Mouse (Mus musculus): ENCODE measurements at regions not wholly inside any gene's neighbourhood (a gene's known extent, or its start where the extent isn't known, plus 50 kb on each side); places are given as distances from the start of the nearest gene placed in this dataset.

DNA sequence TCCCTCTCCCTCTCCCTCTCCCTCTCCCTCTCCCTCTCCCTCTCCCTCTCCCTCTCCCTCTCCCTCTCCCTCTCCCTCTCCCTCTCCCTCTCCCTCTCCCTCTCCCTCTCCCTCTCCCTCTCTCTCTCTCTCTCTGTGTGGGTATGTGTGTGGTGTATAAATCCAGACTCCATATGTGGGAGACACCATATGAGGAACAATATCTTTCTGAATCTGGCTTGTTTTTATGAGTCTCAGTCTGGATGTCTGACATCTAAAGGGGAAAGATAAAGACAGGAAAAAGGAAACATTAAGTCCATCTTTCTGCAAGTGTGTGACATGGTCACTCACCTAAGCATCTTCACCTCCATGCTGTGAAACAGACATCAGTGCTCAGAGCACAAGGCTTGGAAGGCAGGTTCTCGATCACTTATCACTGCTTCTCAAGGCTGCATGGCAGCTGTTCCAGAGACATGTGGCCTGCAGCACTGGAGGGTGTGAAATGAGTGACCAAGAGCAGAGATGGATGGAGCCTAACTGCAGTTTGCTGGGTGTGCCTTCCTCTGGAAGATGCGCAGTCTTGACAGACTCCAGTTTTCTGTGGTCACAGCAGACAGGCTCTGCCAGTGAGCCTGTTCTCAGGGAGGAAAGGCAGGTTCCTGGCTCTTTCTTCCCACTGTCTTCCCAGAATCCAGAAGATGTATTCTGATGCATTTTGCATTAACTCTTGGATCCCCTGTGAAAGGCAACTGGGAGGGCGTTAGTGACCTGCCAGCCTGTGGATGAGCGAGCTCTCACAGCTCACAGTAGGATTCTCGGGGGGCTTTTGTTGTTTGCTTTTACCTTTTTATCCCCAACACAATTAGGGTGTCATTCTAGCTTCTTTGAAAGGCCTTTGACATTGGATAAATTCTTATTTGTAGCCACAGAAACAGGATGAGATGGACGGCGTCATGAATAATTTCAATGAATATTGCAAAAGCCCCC, 147.9 kb downstream of the Mex3b start:
- 29% methylated on average over 7 of the region's 7 CpGs for WGBS
- H3K27ac ChIP-seq (ENCODE audit: low read depth, low read length): peak overlapping the region; percentile 48; the same call in 1 of the 2 replicates
- no peak overlapping the region for H3K4me2 ChIP-seq (replicated peaks; ENCODE audit: low read depth, low read length)
- ATAC-seq (ENCODE audit: low FRiP score) (peak; percentile 63; the same call in 1 of the 2 replicates), DNase-seq (ENCODE audit: low spot score) (peak; percentile 34)
- H3K27me3 ChIP-seq (ENCODE audit: control insufficient read depth, insufficient read depth, low read length): no peaks in the 10 kb centered on the region
- no peak overlapping the region for H3K9ac ChIP-seq (ENCODE audit: low read depth, low read length)
- H3K36me3 ChIP-seq (ENCODE audit: control insufficient read depth, insufficient read depth, low read length): no peaks in the 10 kb centered on the region
- H3K4me1 ChIP-seq (replicated peaks; ENCODE audit: control insufficient read depth, insufficient read depth, low read length): no peaks in the 10 kb centered on the region
- no peaks in the 10 kb centered on the region for H3K9me3 ChIP-seq (ENCODE audit: control insufficient read depth, low read length)
- H3K4me3 ChIP-seq (ENCODE audit: low read depth, low read length): no peak overlapping the region

DNA sequence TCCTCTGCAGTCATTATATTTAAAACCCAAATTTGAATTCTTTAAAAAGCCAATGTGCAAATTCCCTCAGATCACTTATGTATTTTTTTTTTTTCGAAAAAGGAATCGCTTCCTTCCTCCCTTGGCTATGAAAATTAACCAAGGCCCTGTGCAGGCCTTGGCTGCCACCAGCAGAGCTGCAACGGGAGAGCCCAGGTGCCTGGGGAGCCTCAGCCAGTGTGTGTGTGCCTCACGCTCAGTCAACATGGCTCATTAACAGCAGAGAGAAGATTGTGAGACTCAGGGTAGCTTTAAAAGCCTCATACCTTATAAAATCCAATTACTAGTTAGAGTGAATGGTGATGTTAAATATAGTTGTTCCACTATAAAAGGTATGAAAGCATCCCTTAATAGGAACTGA, 148.6 kb downstream of the Mex3b start:
- Histone ChIP-seq H3K9ac (ENCODE audit: low read depth, low read length) (no peak overlapping the region), H3K4me2 (replicated peaks; ENCODE audit: low read depth, low read length) (no peak overlapping the region), H3K36me3 (ENCODE audit: control insufficient read depth, insufficient read depth, low read length) (no peaks in the 10 kb centered on the region), H3K27ac (ENCODE audit: low read depth, low read length) (no peak overlapping the region), H3K9me3 (ENCODE audit: control insufficient read depth, low read length) (no peaks in the 10 kb centered on the region), H3K27me3 (ENCODE audit: control insufficient read depth, insufficient read depth, low read length) (no peaks in the 10 kb centered on the region), H3K4me1 (replicated peaks; ENCODE audit: control insufficient read depth, insufficient read depth, low read length) (no peaks in the 10 kb centered on the region), H3K4me3 (ENCODE audit: low read depth, low read length) (no peak overlapping the region)
- DNase-seq (ENCODE audit: low spot score) (peak; percentile 14), ATAC-seq (ENCODE audit: low FRiP score) (peak; percentile 60; the same call in 1 of the 2 replicates)
- 28% methylated on average over 4 of the region's 4 CpGs for WGBS

DNA sequence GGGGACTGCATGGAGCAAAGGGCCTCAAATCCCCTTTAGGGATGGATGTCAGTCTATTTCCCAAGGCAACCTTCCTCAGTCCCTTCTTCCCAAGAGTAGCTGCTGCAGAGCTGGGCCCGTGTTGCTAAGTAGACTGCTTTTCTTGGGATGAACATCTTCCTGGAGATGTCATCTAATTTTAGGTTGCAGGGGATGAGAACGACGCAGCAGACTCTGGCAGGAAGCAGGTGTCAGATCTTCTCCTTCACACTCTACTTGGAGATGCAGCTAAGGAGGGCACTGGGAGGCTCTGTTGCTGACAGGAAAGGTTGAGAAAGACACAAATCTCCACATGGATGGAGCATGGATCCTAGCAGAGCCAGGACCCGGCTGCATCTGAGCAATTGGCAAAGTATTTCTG, 149.4 kb downstream of the Mex3b start:
- DNase-seq (ENCODE audit: low spot score): no peak
- WGBS: 77% methylated on average over 4 of the region's 4 CpGs
- Histone ChIP-seq H3K4me3 (ENCODE audit: low read depth, low read length) (no peak overlapping the region), H3K9ac (ENCODE audit: low read depth, low read length) (no peak overlapping the region), H3K9me3 (ENCODE audit: control insufficient read depth, low read length) (no peaks in the 10 kb centered on the region), H3K27me3 (ENCODE audit: control insufficient read depth, insufficient read depth, low read length) (no peaks in the 10 kb centered on the region), H3K36me3 (ENCODE audit: control insufficient read depth, insufficient read depth, low read length) (no peaks in the 10 kb centered on the region), H3K4me2 (replicated peaks; ENCODE audit: low read depth, low read length) (no peak overlapping the region), H3K4me1 (replicated peaks; ENCODE audit: control insufficient read depth, insufficient read depth, low read length) (no peaks in the 10 kb centered on the region), H3K27ac (ENCODE audit: low read depth, low read length) (no peak overlapping the region)
- ATAC-seq (ENCODE audit: low FRiP score): no peak

DNA sequence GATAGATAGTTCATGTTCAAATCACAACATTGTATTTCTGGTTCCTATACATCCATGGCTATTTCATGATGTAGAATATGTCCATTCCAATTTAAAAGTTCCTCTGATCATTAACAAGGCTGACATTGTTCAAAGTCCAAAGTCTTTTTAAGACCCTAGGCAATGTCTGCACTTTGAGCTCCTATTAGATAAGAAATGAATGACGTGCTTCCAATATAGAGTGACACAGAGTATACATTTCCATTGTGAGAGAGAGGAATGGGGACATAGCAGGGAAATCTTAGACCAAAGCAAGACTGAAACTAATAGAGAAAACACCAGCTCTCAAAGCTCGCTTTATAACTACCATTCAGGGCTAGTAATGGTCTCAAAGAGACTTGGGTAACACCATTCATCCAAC, 153.5 kb downstream of the Mex3b start:
- ATAC-seq (ENCODE audit: low FRiP score) (no peak), DNase-seq (ENCODE audit: low spot score) (no peak)
- Histone ChIP-seq H3K27me3 (ENCODE audit: control insufficient read depth, insufficient read depth, low read length) (no peaks in the 10 kb centered on the region), H3K4me2 (replicated peaks; ENCODE audit: low read depth, low read length) (no peak overlapping the region), H3K36me3 (ENCODE audit: control insufficient read depth, insufficient read depth, low read length) (no peaks in the 10 kb centered on the region), H3K4me1 (replicated peaks; ENCODE audit: control insufficient read depth, insufficient read depth, low read length) (no peaks in the 10 kb centered on the region), H3K9ac (ENCODE audit: low read depth, low read length) (no peak overlapping the region), H3K27ac (ENCODE audit: low read depth, low read length) (no peak overlapping the region), H3K4me3 (ENCODE audit: low read depth, low read length) (no peak overlapping the region), H3K9me3 (ENCODE audit: control insufficient read depth, low read length) (no peaks in the 10 kb centered on the region)
- WGBS: 85% methylated on average over 2 of the region's 2 CpGs

DNA sequence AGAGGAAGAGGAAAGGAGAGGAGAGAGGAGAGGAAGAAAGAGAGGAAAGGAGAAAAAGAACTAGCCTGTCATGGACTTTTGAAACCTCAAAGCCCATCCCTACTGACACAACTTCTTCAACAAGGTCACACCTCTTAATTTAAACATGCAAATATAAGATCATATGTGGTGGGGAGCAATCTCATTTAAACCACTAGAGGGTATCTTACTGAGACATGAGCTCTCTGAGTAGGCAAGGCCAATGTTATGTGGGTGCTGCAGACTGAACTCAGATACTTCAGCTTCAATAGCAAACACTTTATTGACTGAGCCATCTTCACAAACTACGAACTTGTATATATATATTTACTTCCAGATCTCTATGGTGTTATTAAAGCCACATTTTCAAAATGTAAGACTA, 156.9 kb downstream of the Mex3b start:
- H3K9ac ChIP-seq (ENCODE audit: low read depth, low read length): no peak overlapping the region
- no peaks in the 10 kb centered on the region for H3K27me3 ChIP-seq (ENCODE audit: control insufficient read depth, insufficient read depth, low read length)
- no peak for DNase-seq (ENCODE audit: low spot score)
- 88% methylated on average over 1 of the region's 1 CpGs for WGBS
- H3K4me2 ChIP-seq (replicated peaks; ENCODE audit: low read depth, low read length): no peak overlapping the region
- H3K4me3 ChIP-seq (ENCODE audit: low read depth, low read length): no peak overlapping the region
- no peaks in the 10 kb centered on the region for H3K4me1 ChIP-seq (replicated peaks; ENCODE audit: control insufficient read depth, insufficient read depth, low read length)
- H3K27ac ChIP-seq (ENCODE audit: low read depth, low read length): no peak overlapping the region
- no peak for ATAC-seq (ENCODE audit: low FRiP score)
- H3K36me3 ChIP-seq (ENCODE audit: control insufficient read depth, insufficient read depth, low read length): no peaks in the 10 kb centered on the region
- no peaks in the 10 kb centered on the region for H3K9me3 ChIP-seq (ENCODE audit: control insufficient read depth, low read length)

DNA sequence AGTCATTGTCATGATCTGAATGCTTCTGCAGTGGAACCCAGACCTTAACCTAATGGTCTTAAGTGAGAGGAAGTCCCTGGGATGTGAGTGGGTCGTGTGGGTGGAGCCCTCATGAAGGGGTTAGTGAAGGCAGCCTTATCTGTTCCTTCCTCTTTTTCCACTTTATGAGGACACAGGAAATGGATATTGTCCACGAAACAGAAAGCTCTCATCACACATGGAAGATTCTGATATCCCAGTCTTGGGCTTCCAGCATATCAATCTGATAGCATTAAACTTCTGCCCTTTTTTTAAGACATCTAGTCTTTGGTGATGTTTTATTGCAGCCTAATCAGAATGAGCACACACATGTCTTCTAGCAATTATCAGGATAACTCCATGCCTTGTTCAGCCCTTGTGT, 164.0 kb downstream of the Mex3b start:
- no peak overlapping the region for H3K4me2 ChIP-seq (replicated peaks; ENCODE audit: low read depth, low read length)
- H3K36me3 ChIP-seq (ENCODE audit: control insufficient read depth, insufficient read depth, low read length): no peaks in the 10 kb centered on the region
- DNase-seq (ENCODE audit: low spot score) (no peak), ATAC-seq (ENCODE audit: low FRiP score) (no peak)
- H3K27me3 ChIP-seq (ENCODE audit: control insufficient read depth, insufficient read depth, low read length): no peaks in the 10 kb centered on the region
- H3K9ac ChIP-seq (ENCODE audit: low read depth, low read length): no peak overlapping the region
- no peaks in the 10 kb centered on the region for H3K4me1 ChIP-seq (replicated peaks; ENCODE audit: control insufficient read depth, insufficient read depth, low read length)
- H3K27ac ChIP-seq (ENCODE audit: low read depth, low read length): no peak overlapping the region
- no peaks in the 10 kb centered on the region for H3K9me3 ChIP-seq (ENCODE audit: control insufficient read depth, low read length)
- H3K4me3 ChIP-seq (ENCODE audit: low read depth, low read length): no peak overlapping the region
- WGBS: 85% methylated on average over 2 of the region's 2 CpGs

DNA sequence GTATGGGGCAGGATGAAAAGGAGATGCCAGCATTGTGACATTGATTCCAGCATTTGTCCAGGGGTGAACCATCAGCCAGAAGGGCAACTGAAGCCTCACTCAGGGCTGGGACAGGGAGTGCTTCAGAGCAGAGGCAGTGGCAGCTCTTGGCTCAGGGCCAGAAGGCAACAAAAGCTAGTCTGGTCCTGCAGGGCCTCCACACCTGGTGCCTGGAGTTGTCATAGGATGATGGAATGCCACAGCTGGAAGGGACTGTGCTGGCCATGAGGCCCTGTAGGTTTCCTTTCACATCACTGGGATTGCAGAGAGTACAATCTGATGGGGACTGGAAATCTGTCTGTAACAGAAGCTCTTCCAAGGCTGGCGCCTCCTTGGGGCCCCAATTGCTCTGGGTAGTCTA, 164.9 kb downstream of the Mex3b start:
- H3K4me1 ChIP-seq (replicated peaks; ENCODE audit: control insufficient read depth, insufficient read depth, low read length): no peaks in the 10 kb centered on the region
- DNase-seq (ENCODE audit: low spot score): no peak
- H3K36me3 ChIP-seq (ENCODE audit: control insufficient read depth, insufficient read depth, low read length): no peaks in the 10 kb centered on the region
- no peaks in the 10 kb centered on the region for H3K27me3 ChIP-seq (ENCODE audit: control insufficient read depth, insufficient read depth, low read length)
- no peak overlapping the region for H3K9ac ChIP-seq (ENCODE audit: low read depth, low read length)
- H3K9me3 ChIP-seq (ENCODE audit: control insufficient read depth, low read length): no peaks in the 10 kb centered on the region
- no peak overlapping the region for H3K27ac ChIP-seq (ENCODE audit: low read depth, low read length)
- 90% methylated on average over 1 of the region's 1 CpGs for WGBS
- peak; percentile 33; the same call in 1 of the 2 replicates for ATAC-seq (ENCODE audit: low FRiP score)
- H3K4me3 ChIP-seq (ENCODE audit: low read depth, low read length): no peak overlapping the region
- no peak overlapping the region for H3K4me2 ChIP-seq (replicated peaks; ENCODE audit: low read depth, low read length)

DNA sequence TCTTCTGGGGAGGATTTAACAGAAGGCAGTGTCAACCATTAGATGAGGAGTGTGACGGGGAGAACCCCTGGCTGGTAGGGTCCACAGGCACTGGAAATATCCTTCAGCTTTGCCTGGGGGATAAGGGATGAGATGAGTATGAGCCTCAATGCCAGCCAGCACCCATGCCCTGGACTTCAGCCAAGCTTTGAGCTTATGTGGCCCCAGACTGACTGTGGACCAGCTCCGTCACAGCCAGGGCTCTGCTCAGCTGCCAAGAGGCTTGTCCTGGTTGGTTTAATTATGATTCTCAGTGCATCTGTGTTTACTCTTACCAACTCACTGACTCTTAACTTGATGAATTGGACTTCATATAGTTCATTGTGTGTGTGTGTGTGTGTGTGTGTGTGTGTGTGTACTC, 165.8 kb downstream of the Mex3b start:
- 91% methylated on average over 2 of the region's 2 CpGs for WGBS

DNA sequence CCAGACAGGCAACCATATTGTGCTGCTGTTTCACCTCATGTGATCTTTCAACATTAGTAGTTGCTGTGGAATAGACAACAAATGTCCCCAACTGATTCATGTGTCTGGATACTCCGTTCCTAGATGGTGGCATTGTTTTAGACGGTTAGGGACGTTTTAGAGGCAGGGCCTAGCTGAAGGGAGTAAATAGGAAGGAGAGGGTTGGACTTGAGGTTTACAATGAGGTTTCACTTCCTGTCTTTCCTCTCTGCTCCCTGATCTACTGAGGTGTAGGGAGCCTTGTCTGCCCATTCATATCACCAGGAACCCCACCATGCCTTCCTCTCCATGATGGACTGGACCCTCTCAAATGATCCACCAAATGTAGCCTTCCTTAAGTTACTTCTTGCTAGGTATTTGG, 168.1 kb downstream of the Mex3b start:
- ATAC-seq (ENCODE audit: low FRiP score) (no peak), DNase-seq (ENCODE audit: low spot score) (no peak)
- no peaks in the 10 kb centered on the region for H3K4me1 ChIP-seq (replicated peaks; ENCODE audit: control insufficient read depth, insufficient read depth, low read length)
- no peaks in the 10 kb centered on the region for H3K27me3 ChIP-seq (ENCODE audit: control insufficient read depth, insufficient read depth, low read length)
- WGBS: 93% methylated on average over 3 of the region's 3 CpGs
- H3K9me3 ChIP-seq (ENCODE audit: control insufficient read depth, low read length): no peaks in the 10 kb centered on the region
- H3K27ac ChIP-seq (ENCODE audit: low read depth, low read length): no peak overlapping the region
- no peaks in the 10 kb centered on the region for H3K36me3 ChIP-seq (ENCODE audit: control insufficient read depth, insufficient read depth, low read length)
- no peak overlapping the region for H3K4me3 ChIP-seq (ENCODE audit: low read depth, low read length)
- H3K4me2 ChIP-seq (replicated peaks; ENCODE audit: low read depth, low read length): no peak overlapping the region
- H3K9ac ChIP-seq (ENCODE audit: low read depth, low read length): no peak overlapping the region

More for the DNA sequence above, 165.8 kb downstream of the Mex3b start:
- no peak overlapping the region for H3K4me2 ChIP-seq (replicated peaks; ENCODE audit: low read depth, low read length)
- no peaks in the 10 kb centered on the region for H3K9me3 ChIP-seq (ENCODE audit: control insufficient read depth, low read length)
- DNase-seq (ENCODE audit: low spot score): no peak
- no peak for ATAC-seq (ENCODE audit: low FRiP score)
- no peak overlapping the region for H3K4me3 ChIP-seq (ENCODE audit: low read depth, low read length)
- no peak overlapping the region for H3K9ac ChIP-seq (ENCODE audit: low read depth, low read length)
- no peaks in the 10 kb centered on the region for H3K36me3 ChIP-seq (ENCODE audit: control insufficient read depth, insufficient read depth, low read length)
- no peaks in the 10 kb centered on the region for H3K27me3 ChIP-seq (ENCODE audit: control insufficient read depth, insufficient read depth, low read length)
- H3K4me1 ChIP-seq (replicated peaks; ENCODE audit: control insufficient read depth, insufficient read depth, low read length): no peaks in the 10 kb centered on the region
- no peak overlapping the region for H3K27ac ChIP-seq (ENCODE audit: low read depth, low read length)
